Mouse (Mus musculus): Measurements from ENCODE around the gene BC049715. TPM values are rescaled to one million over a fixed set of nuclear protein-coding genes. Genes with fewer than 3 reads are reported as not detected.

The BC049715 gene
- total RNA-seq, 4 experiments from 2014 or later: 2.3 to 4.3 (median 3.3) TPM

- DNase-seq (ENCODE audit: low spot score in 2 of 2): no peak
These were observed 62.1 kb downstream of the BC049715 start for GRCm38 (mm10) chr6:136889554-136889953.

Small RNA genes within 50 kb of the gene (microRNA-seq; reads per million reads assigned to microRNA genes)
- gene Gm44364: 0 reads per million in 2 experiments

Other genes starting within 250 kb of the BC049715 start
- gene Plbd1, start 165.7 kb upstream of the BC049715 start, total RNA-seq (2022): under 1 TPM in 1 of 4 experiments, not detected in 3; 0.27 TPM
- under 1 TPM; 0.41 to 0.76 (median 0.63) TPM for gene Gucy2c, start 45.9 kb upstream of the BC049715 start, total RNA-seq (2022)
- 10 to 100 TPM in 2 of 4 experiments, 1 to 10 TPM in 2; 9.3 to 12.4 (median 10.3) TPM for gene Hist4h4, start 23.2 kb upstream of the BC049715 start, total RNA-seq (2022)
- gene H2afj, start 19.4 kb upstream of the BC049715 start, total RNA-seq (2022): 10 to 100 TPM; 41.1 to 66.0 (median 50.4) TPM
- 100 to 1,000 TPM; 115 to 129 (median 123) TPM for gene Wbp11, start 607 bp downstream of the BC049715 start, total RNA-seq (2022)
- gene Smco3, start 7.8 kb downstream of the BC049715 start, total RNA-seq (2022): 10 to 100 TPM in 2 of 4 experiments, 1 to 10 TPM in 2; 7.3 to 13.2 (median 10.2) TPM
- under 1 TPM in 1 of 4 experiments, not detected in 3; 0.13 TPM for gene Art4, start 30.1 kb downstream of the BC049715 start, total RNA-seq (2022)
- 10 to 100 TPM; 34.6 to 42.2 (median 40.3) TPM for gene Mgp, start 48.2 kb downstream of the BC049715 start, total RNA-seq (2022)
- gene Erp27, start 94.6 kb downstream of the BC049715 start, total RNA-seq (2022): under 1 TPM in 2 of 4 experiments, not detected in 2; 0.54 to 0.79 TPM
- gene Pde6h, start 96.2 kb downstream of the BC049715 start, total RNA-seq (2022): 1 to 10 TPM in 2 of 4 experiments, under 1 TPM in 2; 0.52 to 2.0 (median 0.88) TPM
- 10 to 100 TPM in 3 of 4 experiments, 1 to 10 TPM in 1; 9.9 to 23.4 (median 17.1) TPM for gene Arhgdib, start 114.3 kb downstream of the BC049715 start, total RNA-seq (2022)